Mouse (Mus musculus) heart, adult 2 months (tissue): ENCODE results near the gene Ctns. TPM values are rescaled to one million over a fixed set of nuclear protein-coding genes. Genes with fewer than 3 reads are reported as not detected.

ENCODE experiments used
- DNase-seq, 2 experiments: peaks; one replicate each; pipeline ENCODE4 v3.0.0; 2021
- H3K27ac ChIP-seq: fragments of 200-600 bp; 2 replicates; pipeline ENCODE4 v1.8.1; 2022
- H3K27me3 ChIP-seq: fragments of 200-500 bp; 2 replicates; pipeline ENCODE4 v1.6.1; 2012; ENCODE audit warnings: mild to moderate bottlenecking, low read length, inconsistent platforms, mixed read lengths; ENCODE audit not compliant: control insufficient read depth, insufficient read depth
- H3K36me3 ChIP-seq: fragments of 200-500 bp; 2 replicates; pipeline ENCODE4 v1.6.1; 2012; ENCODE audit warnings: low read length, inconsistent platforms; ENCODE audit not compliant: control insufficient read depth, insufficient read depth
- H3K4me1 ChIP-seq: fragments of 200-500 bp; 2 replicates; pipeline ENCODE4 v1.6.1; 2011; ENCODE audit warnings: low read length; ENCODE audit not compliant: control insufficient read depth, insufficient read depth
- H3K4me3 ChIP-seq: fragments of 200-600 bp; 2 replicates; pipeline ENCODE4 v1.8.1; 2022
- H3K79me2 ChIP-seq: fragments of 200-500 bp; replicated peaks from 2 replicates; pipeline ENCODE4 v1.6.1; 2012; ENCODE audit warnings: mild to moderate bottlenecking, inconsistent platforms, low read length, moderate library complexity, mixed read lengths; ENCODE audit not compliant: control insufficient read depth, insufficient read depth
- H3K9ac ChIP-seq: fragments of 200-500 bp; 2 replicates; pipeline ENCODE4 v1.6.1; 2012; ENCODE audit warnings: low read depth, mild to moderate bottlenecking, control low read depth, inconsistent platforms, low read length, mixed read lengths
- CTCF ChIP-seq: fragments of 200-600 bp; IDR thresholded peaks from 2 replicates; pipeline ENCODE4 v1.8.1; 2022; ENCODE audit warnings: antibody characterized with exemption, mild to moderate bottlenecking, moderate library complexity
- EP300 ChIP-seq: fragments of 200-500 bp; IDR thresholded peaks from 2 replicates; pipeline ENCODE4 v1.6.1; 2011; ENCODE audit warnings: low read depth, low read length, control low read depth; ENCODE audit not compliant: insufficient read depth
- POLR2A ChIP-seq: fragments of 200-500 bp; IDR thresholded peaks from 2 replicates; pipeline ENCODE4 v1.6.1; 2011; ENCODE audit warnings: mild to moderate bottlenecking, low read depth, low read length, control low read depth; ENCODE audit not compliant: insufficient read depth
- WGBS: fragments of 180-500 bp; shearing (Covaris S2); methylation state at CpG from one replicate; pipeline ENCODE4 v1.1.7; 2018; 5-methylcytosine and 5-hydroxymethylcytosine counted together
- intact Hi-C: fragments of 180-260 bp; cut with DNase I; formaldehyde crosslinking; loops from one replicate; pipeline ENCODE4 v1.15.1; 2025
- polyA plus RNA-seq: library from polyadenylated mRNA; depleted of rRNA; stranded (reverse); fragments of >200 nt; gene quantifications from 2 replicates; pipeline ENCODE4 v1.2.3, GENCODE M21; 2012
- total RNA-seq, 2 experiments: library from RNA; stranded (reverse); gene quantifications; 2 replicates each; pipeline ENCODE4 v1.2.3; 2021

Gene Ctns
- total and polyA plus RNA-seq, 3 experiments: 10.7 to 12.7 (median 11.8) TPM

GRCm38 (mm10) chr11:73168071-73168470, 30.8 kb downstream of the Ctns start:
- DNase-seq: no peak
- Histone ChIP-seq H3K27me3 (no peaks in the 10 kb centered on the region), H3K4me1 (peaks cover 16% of the 10 kb centered on the region), H3K9ac (no peak overlapping the region), H3K36me3 (peaks cover 5% of the 10 kb centered on the region; the same call in 1 of the 2 replicates), H3K4me3 (no peak overlapping the region), H3K27ac (no peak overlapping the region), H3K79me2 (no peaks in the 10 kb centered on the region)
- intact Hi-C loops: loop anchor here (5.0 kb wide), 1 partner anchor 34 kb away; no protein-coding TSS in a partner anchor
- 86% methylated on average over 8 of the region's 8 CpGs for WGBS
- no peak for TF ChIP-seq CTCF
- no peak for TF ChIP-seq POLR2A
- TF ChIP-seq EP300: no peak

GRCm38 (mm10) chr11:73162284-73162683, 36.6 kb downstream of the Ctns start:
- TF ChIP-seq EP300: no peak
- Histone ChIP-seq H3K79me2 (no peaks in the 10 kb centered on the region), H3K9ac (no peak overlapping the region), H3K27me3 (no peaks in the 10 kb centered on the region), H3K4me3 (no peak overlapping the region), H3K36me3 (no peaks in the 10 kb centered on the region), H3K4me1 (no peaks in the 10 kb centered on the region), H3K27ac (no peak overlapping the region)
- DNase-seq: no peak
- intact Hi-C loops: no loop called here
- WGBS: 79% methylated on average over 5 of the region's 5 CpGs

- Histone ChIP-seq H3K4me3 (no peak overlapping the region), H3K79me2 (no peaks in the 10 kb centered on the region), H3K27me3 (no peaks in the 10 kb centered on the region), H3K9ac (no peak overlapping the region), H3K27ac (peak overlapping the region; percentile 92), H3K4me1 (no peaks in the 10 kb centered on the region), H3K36me3 (no peaks in the 10 kb centered on the region)
- TF ChIP-seq CTCF: no peak
- no peak for TF ChIP-seq POLR2A
- no peak for TF ChIP-seq EP300
- DNase-seq: no peak
- intact Hi-C loops: no loop called here
- WGBS: 71% methylated on average over 4 of the region's 4 CpGs
Observed at GRCm38 (mm10) chr11:73161616-73162015, 37.2 kb downstream of the Ctns start.

- TF ChIP-seq EP300: 0 out of 2 replicates have a peak, but pooled peaks have one; percentile 51
- peak; percentile 54 for TF ChIP-seq CTCF
- peak; percentile 56 for TF ChIP-seq POLR2A
- no peaks in the 10 kb centered on the region for H3K36me3 ChIP-seq
- peak overlapping the region; percentile 85 for H3K9ac ChIP-seq
- H3K4me3 ChIP-seq: peak overlapping the region; percentile 55
- no peaks in the 10 kb centered on the region for H3K4me1 ChIP-seq
- WGBS: 22% methylated on average over 6 of the region's 6 CpGs
- peak; percentile 61 to 81 for DNase-seq
- no peaks in the 10 kb centered on the region for H3K27me3 ChIP-seq
- intact Hi-C loops: no loop called here
- peak overlapping the region; percentile 92 for H3K27ac ChIP-seq
- no peaks in the 10 kb centered on the region for H3K79me2 ChIP-seq
Observed at GRCm38 (mm10) chr11:73160811-73161200, 38.0 kb downstream of the Ctns start.

GRCm38 (mm10) chr11:73159957-73160810, 38.7 kb downstream of the Ctns start, which contains the start of gene P2rx5:
Gene P2rx5 (plus strand): TSS chr11:73160421.
- H3K27me3 ChIP-seq: no peaks in the 10 kb centered on the region
- H3K4me1 ChIP-seq: no peaks in the 10 kb centered on the region
- H3K9ac ChIP-seq: peak within 1 kb of the TSS; percentile 85
- 4% methylated on average over 49 of the region's 49 CpGs for WGBS
- H3K4me3 ChIP-seq: peak within 1 kb of the TSS; percentile 55
- no peaks in the 10 kb centered on the region for H3K36me3 ChIP-seq
- H3K27ac ChIP-seq: peak within 1 kb of the TSS; percentile 92
- DNase-seq: peak; percentile 62 to 65
- intact Hi-C loops: no loop called here
- TF ChIP-seq EP300 (no peak), CTCF (no peak), POLR2A (0 out of 2 replicates have a peak, but pooled peaks have one; percentile 37)
- H3K79me2 ChIP-seq: no peaks in the 10 kb centered on the region

GRCm38 (mm10) chr11:73155071-73155470, 43.8 kb downstream of the Ctns start:
- no peaks in the 10 kb centered on the region for H3K4me1 ChIP-seq
- intact Hi-C loops: no loop called here
- no peaks in the 10 kb centered on the region for H3K36me3 ChIP-seq
- no peak overlapping the region for H3K27ac ChIP-seq
- no peak overlapping the region for H3K9ac ChIP-seq
- 63% methylated on average over 6 of the region's 6 CpGs for WGBS
- H3K4me3 ChIP-seq: no peak overlapping the region
- no peaks in the 10 kb centered on the region for H3K27me3 ChIP-seq
- no peaks in the 10 kb centered on the region for H3K79me2 ChIP-seq
- no peak for TF ChIP-seq EP300
- TF ChIP-seq POLR2A: no peak
- no peak for DNase-seq
